Mouse (Mus musculus): ENCODE results near the gene Zbtb17.
A peak's percentile ranks its signal among the peaks of the same experiment; 100 is the strongest.

The Zbtb17 gene

DNA sequence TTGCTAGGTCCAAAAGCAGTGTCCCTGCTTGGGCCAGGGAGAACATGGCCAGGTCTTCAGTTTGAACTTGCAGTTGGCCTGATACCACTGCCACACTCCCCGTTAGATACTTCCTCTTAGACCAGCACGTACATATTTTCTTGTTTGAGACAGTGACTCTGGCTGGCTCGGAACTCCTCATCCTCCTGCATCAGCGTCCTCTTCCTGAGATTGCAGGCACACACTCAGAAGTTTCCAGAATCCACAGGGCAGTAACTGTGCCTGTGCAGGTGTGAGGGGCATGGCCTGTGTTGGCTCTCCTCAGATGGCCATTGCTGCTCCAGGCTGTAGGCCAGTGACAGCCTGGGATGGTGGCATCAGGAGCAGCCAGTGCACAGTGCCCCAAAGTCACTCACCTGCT is 16.0 kb downstream of the Zbtb17 start:
- no peak for DNase-seq

DNA sequence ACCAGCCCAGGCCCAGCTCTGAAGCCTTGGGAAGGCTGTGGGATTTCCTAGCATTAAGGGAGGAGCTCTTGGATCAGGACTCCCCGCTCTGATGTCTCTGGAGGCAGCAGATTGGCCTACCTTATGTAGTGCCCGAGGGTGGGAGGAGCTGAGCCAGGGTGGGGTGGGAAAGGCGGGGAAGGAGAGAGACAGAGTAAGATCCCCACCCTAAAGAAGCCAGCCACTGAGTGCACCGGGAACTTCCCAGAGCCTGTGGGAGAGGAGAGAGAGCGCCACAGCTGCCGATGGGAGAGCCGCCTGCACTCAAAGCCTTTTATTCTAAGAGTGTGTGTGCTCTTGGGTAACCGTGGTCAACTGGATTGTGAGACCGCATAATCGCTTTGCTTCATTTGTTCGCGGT is 16.6 kb downstream of the Zbtb17 start:
- no peak for DNase-seq

GRCm38 (mm10) chr4:141461576-141461975 is 17.1 kb downstream of the Zbtb17 start:
- DNase-seq, result no peak

DNA sequence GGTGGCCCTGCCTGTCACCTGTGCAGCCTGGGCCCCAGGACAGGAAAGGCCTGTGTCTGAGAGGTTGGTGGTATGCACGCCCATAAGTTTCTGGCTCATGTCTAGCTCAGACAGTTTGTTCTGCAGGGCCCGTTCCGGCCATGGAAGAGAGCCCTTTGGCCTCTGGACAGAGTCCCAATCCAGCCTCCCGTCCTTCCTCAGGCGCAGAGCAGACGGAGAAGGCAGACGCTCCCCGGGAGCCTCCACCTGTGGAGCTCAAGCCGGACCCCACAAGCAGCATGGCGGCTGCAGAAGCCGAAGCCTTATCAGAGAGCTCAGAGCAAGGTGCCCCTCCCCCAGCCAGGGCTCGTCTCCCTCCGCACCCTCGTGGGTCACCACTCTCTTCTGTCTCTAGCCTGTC is 19.0 kb downstream of the Zbtb17 start:
- no peak for DNase-seq

DNA sequence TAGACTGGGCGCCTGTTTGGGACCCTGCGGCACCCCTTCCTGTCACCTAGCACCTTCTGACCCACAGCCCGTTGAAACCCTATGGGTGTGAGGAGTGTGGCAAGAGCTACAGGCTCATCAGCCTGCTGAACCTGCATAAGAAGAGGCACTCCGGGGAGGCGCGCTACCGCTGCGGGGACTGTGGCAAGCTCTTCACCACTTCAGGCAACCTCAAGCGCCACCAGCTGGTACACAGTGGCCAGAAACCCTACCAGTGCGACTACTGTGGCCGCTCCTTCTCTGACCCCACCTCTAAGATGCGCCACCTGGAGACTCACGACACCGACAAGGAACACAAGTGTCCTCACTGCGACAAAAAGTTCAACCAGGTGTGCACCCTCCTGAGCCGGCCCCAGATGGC is 20.3 kb downstream of the Zbtb17 start:
- DNase-seq, result no peak

GRCm38 (mm10) chr4:141465512-141466288 is 21.2 kb downstream of the Zbtb17 start:
- DNase-seq, result no peak

DNA sequence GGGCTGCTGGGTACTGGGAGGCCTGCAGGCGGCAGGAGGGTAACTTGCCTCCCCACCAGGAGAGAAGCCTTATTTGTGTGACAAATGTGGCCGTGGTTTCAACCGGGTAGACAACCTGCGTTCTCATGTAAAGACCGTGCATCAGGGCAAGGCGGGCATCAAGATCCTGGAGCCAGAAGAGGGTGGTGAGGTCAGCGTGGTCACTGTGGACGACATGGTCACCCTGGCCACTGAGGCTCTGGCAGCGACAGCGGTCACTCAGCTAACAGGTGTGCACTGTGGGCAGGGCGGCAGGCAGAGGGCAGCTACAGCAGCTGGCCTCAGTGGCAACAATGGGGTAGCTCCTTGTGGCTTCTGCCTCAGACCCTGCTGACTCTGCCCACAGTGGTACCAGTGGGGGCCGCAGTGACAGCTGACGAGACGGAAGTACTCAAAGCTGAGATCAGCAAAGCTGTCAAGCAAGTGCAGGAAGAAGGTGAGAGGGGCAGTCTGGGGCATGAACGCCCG is 21.9 kb downstream of the Zbtb17 start:
- no peak for DNase-seq

DNA sequence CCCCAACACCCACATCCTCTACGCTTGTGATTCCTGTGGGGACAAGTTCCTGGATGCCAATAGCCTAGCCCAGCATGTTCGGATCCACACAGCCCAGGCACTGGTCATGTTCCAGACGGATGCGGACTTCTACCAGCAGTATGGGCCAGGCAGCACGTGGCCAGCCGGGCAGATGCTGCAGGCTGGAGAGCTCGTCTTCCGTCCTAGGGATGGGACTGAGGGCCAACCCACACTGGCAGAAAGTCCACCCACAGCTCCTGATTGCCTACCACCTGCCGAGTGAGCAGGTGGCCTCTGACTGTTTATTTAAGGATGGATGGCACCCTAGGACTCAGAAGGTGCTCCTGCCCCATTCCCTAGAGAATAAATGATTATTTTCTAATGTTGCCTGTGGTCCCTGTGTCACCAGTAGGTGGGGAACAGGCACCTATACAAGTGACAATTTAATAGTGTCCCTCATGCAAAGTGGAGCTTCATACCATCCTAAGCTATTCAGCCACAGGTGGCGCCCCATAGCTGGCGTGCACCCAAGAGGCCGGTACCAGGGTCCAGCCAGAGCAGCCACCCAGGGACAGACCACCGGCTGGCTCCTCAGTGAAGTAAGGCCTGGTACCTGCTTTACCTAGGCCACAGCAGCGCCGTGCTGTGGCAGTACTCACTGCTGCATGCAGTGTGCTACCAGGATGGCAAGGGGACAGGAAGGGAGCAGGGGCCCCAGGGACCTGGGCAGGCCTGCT is 22.6 kb downstream of the Zbtb17 start:
- DNase-seq, result no peak

- DNase-seq, result no peak
These were observed 23.1 kb downstream of the Zbtb17 start for GRCm38 (mm10) chr4:141467581-141467927.

GRCm38 (mm10) chr4:141468576-141468975 is 24.1 kb downstream of the Zbtb17 start:
- DNase-seq, result peak; percentile 76

DNA sequence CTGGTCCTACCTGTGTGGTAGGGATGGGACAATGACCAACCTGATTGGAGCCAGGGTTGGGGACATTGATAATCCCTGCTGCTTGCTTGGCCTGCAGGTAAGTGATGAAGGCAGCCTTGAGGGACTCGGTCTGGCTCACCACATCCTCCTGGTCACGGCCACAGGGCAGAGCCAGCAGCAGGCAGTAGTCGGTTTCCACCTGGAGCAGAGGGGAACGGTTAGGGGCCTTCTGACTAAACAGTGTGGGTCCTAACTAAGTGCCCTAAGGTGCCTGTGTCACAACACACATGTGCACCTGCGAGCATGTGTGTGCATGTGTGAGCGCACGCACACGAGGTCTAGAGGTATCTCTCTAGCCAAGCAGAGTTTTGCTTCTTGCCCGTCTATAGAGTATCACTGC is 24.9 kb downstream of the Zbtb17 start:
- no peak for DNase-seq

GRCm38 (mm10) chr4:141471491-141471890 is 27.0 kb downstream of the Zbtb17 start:
- DNase-seq, result no peak

DNA sequence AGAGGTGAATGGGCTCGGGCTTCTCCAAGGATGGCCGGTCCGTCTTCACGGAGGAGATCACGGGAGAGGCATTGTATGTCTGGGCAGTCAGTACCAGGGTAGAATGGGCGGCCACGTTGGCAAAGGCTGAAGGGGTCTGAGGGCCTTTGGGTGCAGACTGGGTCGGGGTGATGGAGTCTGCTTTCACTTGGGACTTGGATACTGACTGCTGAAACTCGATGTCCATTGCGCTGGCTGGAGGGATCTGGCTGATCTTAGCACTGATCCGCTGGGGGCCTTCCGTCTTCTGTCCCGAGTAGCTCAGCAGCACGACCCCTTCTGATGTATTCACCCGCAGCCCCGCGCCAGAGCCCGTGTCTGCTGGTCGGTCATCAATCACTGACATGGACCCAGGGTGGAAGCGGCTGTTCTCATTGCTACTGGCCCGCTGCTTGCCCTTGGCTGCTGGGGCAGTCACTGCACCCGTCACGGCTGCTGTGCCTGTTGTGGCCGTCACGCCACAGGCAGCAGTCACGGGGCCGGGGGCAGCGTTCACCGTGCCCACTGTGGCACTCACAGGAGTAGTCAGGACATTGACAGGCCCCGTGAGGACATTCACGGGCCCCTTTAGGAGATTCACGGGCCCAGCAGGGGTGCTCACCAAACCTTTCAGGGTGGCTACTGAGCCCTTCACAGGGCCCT is 28.3 kb downstream of the Zbtb17 start:
- no peak for DNase-seq

GRCm38 (mm10) chr4:141474431-141474830 is 30.0 kb downstream of the Zbtb17 start:
- no peak for DNase-seq

DNA sequence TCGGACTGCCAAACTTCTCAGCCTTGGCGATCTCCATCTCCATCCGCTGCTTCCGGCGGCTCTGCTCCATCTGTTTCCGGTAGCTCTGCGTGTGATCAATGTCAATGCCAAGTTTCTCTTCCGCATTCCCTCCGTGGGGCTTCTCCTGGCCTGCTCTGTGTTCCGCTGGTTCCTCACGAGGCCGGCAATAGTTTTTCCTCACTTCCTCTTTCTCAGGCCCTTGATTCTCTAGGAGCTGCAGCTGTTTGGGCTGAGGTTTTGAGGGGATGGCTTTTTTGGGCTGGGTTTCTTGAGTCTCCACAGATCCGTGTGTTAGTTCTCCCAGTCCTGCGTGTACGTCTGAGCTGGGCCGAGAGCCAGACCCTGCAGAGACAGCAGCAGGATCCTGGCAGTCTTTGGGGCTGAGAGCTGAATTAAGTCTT is 33.2 kb downstream of the Zbtb17 start:
- peak; percentile 87 to 92 for DNase-seq

GRCm38 (mm10) chr4:141478225-141478624 is 33.8 kb downstream of the Zbtb17 start:
- peak; percentile 65 to 66 for DNase-seq

GRCm38 (mm10) chr4:141478794-141479193 is 34.3 kb downstream of the Zbtb17 start:
- DNase-seq, result peak in 1 of 2 experiments; percentile 57

DNA sequence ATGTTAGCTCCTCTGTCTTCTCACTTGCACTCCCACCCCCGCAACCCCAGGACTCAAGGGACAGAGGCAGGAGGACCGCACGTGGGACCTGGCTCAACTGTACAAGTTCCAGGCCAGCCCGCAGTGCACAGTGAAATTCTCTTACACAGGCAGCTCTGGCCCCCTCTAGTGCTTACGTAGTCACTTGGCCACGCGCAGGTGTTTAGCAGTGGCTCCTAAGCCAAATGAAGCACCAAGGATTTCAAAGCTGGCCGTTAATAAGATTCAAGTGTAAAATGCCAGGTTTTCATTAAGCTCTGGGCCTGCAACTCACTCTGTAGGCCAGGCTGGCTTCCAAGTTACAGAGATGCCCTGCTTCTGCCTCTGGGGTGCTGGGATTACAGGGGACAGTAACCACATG is 35.0 kb downstream of the Zbtb17 start:
- peak; percentile 61 to 68 for DNase-seq

- no peak for DNase-seq
These were observed 39.6 kb downstream of the Zbtb17 start for GRCm38 (mm10) chr4:141484071-141484470.

DNA sequence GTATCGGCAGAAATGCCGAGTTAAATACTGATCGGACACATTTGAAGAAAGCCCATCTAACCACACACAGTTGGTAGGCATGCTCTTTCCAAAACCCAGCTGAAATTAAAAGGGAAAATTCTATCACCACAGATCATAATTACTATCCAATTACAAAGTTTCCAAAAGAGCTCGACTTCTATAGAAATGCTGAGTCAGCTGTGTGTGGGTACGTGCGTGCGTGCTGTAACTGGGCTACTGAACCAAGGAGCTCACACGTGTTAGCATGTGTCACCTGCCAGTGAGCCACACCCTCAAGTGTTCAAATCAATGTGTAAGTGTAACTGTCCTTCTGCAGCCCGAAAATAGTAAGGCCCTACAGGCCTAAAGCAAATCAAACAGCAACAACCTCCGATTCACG is 43.1 kb downstream of the Zbtb17 start:
- DNase-seq, result no peak

DNA sequence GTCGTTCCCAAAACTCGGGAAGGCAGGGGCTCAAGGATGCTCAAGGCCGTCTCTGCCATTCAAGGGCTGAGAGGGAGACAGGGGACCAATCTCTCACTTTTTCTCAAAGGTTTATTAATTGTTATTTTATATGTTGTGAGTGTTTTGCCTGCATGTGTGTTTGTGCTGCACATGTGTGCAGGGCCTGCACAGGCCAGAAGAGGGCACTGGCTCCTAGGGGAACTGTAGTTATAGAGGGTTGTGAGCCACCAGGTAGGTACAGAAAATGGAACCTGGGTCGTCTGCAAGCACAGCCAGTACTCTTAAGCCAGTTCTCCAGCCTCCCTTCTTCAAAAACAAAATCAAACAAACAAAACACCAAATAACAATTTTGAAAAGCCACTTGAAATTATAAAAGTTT is 44.2 kb downstream of the Zbtb17 start:
- no peak for DNase-seq

DNA sequence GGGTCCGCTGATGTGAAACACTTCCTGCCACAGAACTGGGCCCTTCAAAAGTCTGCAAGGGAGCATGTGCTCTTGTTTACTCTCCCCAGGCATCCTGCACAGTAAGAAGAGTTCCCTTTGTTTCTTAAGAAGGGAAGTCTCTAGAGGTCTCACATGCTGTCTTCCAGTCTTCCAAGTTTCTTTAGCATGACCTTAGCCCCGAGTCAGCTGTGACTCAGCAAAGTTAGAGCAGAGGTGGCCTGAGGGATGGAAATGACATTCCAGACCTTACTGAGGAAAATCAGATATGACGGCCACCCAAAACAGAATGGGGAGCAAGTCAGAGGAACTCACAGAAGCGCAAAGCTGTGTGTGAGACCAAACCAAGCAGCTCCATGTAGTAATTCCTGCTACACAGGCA is 56.2 kb downstream of the Zbtb17 start:
- no peak for DNase-seq

GRCm38 (mm10) chr4:141501058-141501457 is 56.6 kb downstream of the Zbtb17 start:
- no peak for DNase-seq

- DNase-seq, result no peak
These were observed 58.3 kb downstream of the Zbtb17 start for GRCm38 (mm10) chr4:141502723-141503122.
